Mouse (Mus musculus) CH12.LX (cell line): ENCODE measurements around the gene Babam2. TPM values are rescaled to one million over a fixed set of nuclear protein-coding genes. Genes with fewer than 3 reads are reported as not detected.

Experiments used
- DNase-seq: peaks from one replicate; pipeline ENCODE4 v3.0.0-alpha.2; 2013; ENCODE audit errors: extremely low read depth
- H3K27ac ChIP-seq: 2 replicates; pipeline ENCODE4 v1.5.1; 2012; ENCODE audit warnings: low read depth, mild to moderate bottlenecking, control low read depth, moderate library complexity; ENCODE audit not compliant: insufficient read depth
- H3K27me3 ChIP-seq: replicated peaks from 2 replicates; pipeline ENCODE3; 2012; ENCODE audit warnings: inconsistent platforms
- H3K36me3 ChIP-seq, 2 experiments: replicated peaks in 1 of 2; 2 replicates each; pipeline versions ENCODE3 to v1.6.1; 2012; ENCODE audit warnings: inconsistent platforms in 1 of 2, low read length in 1 of 2, mild to moderate bottlenecking in 1 of 2, mixed read lengths in 1 of 2, moderate library complexity in 1 of 2; ENCODE audit not compliant: control insufficient read depth in 1 of 2, insufficient read depth in 1 of 2
- H3K4me1 ChIP-seq, 2 experiments: 2 replicates each; pipeline ENCODE4 v1.6.1; 2012; ENCODE audit warnings: inconsistent platforms in 1 of 2, moderate library complexity in 1 of 2; ENCODE audit not compliant: insufficient read depth in 2 of 2, control insufficient read depth in 1 of 2
- H3K4me2 ChIP-seq: 2 replicates; pipeline ENCODE4 v1.6.1; 2012; ENCODE audit warnings: low read depth, mild to moderate bottlenecking, control low read depth; ENCODE audit not compliant: poor library complexity, insufficient read depth, severe bottlenecking
- H3K4me3 ChIP-seq, 3 experiments: fragments of 150-350 bp in 1 of 3; sonication (generic) in 1 of 3; replicated peaks in 1 of 3; 2 replicates each; pipeline versions ENCODE3 to v1.5.1; 2011 to 2012; ENCODE audit warnings: low read depth in 2 of 3, low read length in 2 of 3, mild to moderate bottlenecking in 2 of 3, moderate library complexity in 2 of 3, control low read depth in 1 of 3, improper control_type of control experiment in 1 of 3, inconsistent platforms in 1 of 3, mixed read lengths in 1 of 3; ENCODE audit not compliant: poor library complexity in 1 of 3
- H3K79me2 ChIP-seq: replicated peaks from 2 replicates; pipeline ENCODE4 v1.6.1; 2012; ENCODE audit warnings: mild to moderate bottlenecking, moderate library complexity; ENCODE audit not compliant: control insufficient read depth, poor library complexity, insufficient read depth, severe bottlenecking; ENCODE audit errors: extremely low read depth
- H3K9ac ChIP-seq: 2 replicates; pipeline ENCODE4 v1.6.1; 2012; ENCODE audit warnings: low read depth, mild to moderate bottlenecking, control low read depth, moderate library complexity; ENCODE audit not compliant: insufficient read depth
- H3K9me3 ChIP-seq: replicated peaks from 2 replicates; pipeline ENCODE3; 2012; ENCODE audit warnings: low read length, inconsistent platforms, mixed read lengths
- BHLHE40 ChIP-seq: IDR thresholded peaks from 2 replicates; pipeline ENCODE4 v1.6.1; 2011; ENCODE audit warnings: mild to moderate bottlenecking, low read depth, low read length, improper control_type of control experiment
- CHD2 ChIP-seq: IDR thresholded peaks from 2 replicates; pipeline ENCODE4 v1.6.1; 2011; ENCODE audit warnings: low read length, improper control_type of control experiment
- E2F4 ChIP-seq: IDR thresholded peaks from 2 replicates; pipeline ENCODE4 v1.6.1; 2011; ENCODE audit warnings: low read depth, low read length, improper control_type of control experiment; ENCODE audit not compliant: insufficient replicate concordance
- EP300 ChIP-seq: IDR thresholded peaks from 2 replicates; pipeline ENCODE4 v1.6.1; 2011; ENCODE audit warnings: low read length, improper control_type of control experiment
- ETS1 ChIP-seq: conservative IDR thresholded peaks from 2 replicates; pipeline ENCODE4 v1.6.1; 2012; ENCODE audit warnings: low read depth, mild to moderate bottlenecking, inconsistent platforms, low read length, improper control_type of control experiment, moderate library complexity
- GABPA ChIP-seq: IDR thresholded peaks from 2 replicates; pipeline ENCODE4 v1.6.1; 2012; ENCODE audit warnings: low read depth, low read length, improper control_type of control experiment, inconsistent platforms; ENCODE audit not compliant: insufficient replicate concordance
- IRF4 ChIP-seq: IDR thresholded peaks from 2 replicates; pipeline ENCODE4 v1.6.1; 2014; ENCODE audit warnings: low read depth, mild to moderate bottlenecking, inconsistent platforms, low read length, improper control_type of control experiment
- KAT2A ChIP-seq: IDR thresholded peaks from 2 replicates; pipeline ENCODE4 v1.6.1; 2012; ENCODE audit warnings: low read length, improper control_type of control experiment, inconsistent platforms; ENCODE audit not compliant: insufficient replicate concordance
- MAZ ChIP-seq: IDR thresholded peaks from 2 replicates; pipeline ENCODE4 v1.6.1; 2012; ENCODE audit warnings: low read depth, mild to moderate bottlenecking, inconsistent platforms, low read length, improper control_type of control experiment, moderate library complexity
- NELFE ChIP-seq: IDR thresholded peaks from 2 replicates; pipeline ENCODE4 v1.6.1; 2011; ENCODE audit warnings: low read depth, low read length, improper control_type of control experiment
- NRF1 ChIP-seq: IDR thresholded peaks from 2 replicates; pipeline ENCODE4 v1.6.1; 2014; ENCODE audit warnings: low read depth, mild to moderate bottlenecking, inconsistent platforms, low read length, improper control_type of control experiment, moderate library complexity
- POLR2A ChIP-seq: IDR thresholded peaks from 2 replicates; pipeline ENCODE4 v1.6.1; 2011; ENCODE audit warnings: low read depth, mild to moderate bottlenecking, improper control_type of control experiment, low read length
- RAD21 ChIP-seq: IDR thresholded peaks from 2 replicates; pipeline ENCODE4 v1.6.1; 2011; ENCODE audit warnings: low read depth, mild to moderate bottlenecking, low read length, improper control_type of control experiment, moderate library complexity
- RCOR1 ChIP-seq: conservative IDR thresholded peaks from 2 replicates; pipeline ENCODE4 v1.6.1; 2012; ENCODE audit warnings: low read depth, mild to moderate bottlenecking, inconsistent platforms, low read length, improper control_type of control experiment
- SIN3A ChIP-seq: IDR thresholded peaks from 2 replicates; pipeline ENCODE4 v1.6.1; 2012; ENCODE audit warnings: low read length, improper control_type of control experiment, inconsistent platforms
- TCF12 ChIP-seq: IDR thresholded peaks from 2 replicates; pipeline ENCODE4 v1.6.1; 2014; ENCODE audit warnings: low read depth, mild to moderate bottlenecking, inconsistent platforms, low read length, improper control_type of control experiment
- UBTF ChIP-seq: IDR thresholded peaks from 2 replicates; pipeline ENCODE4 v1.6.1; 2012; ENCODE audit warnings: low read depth, mild to moderate bottlenecking, inconsistent platforms, low read length, improper control_type of control experiment, moderate library complexity
- USF1 ChIP-seq: IDR thresholded peaks from 2 replicates; pipeline ENCODE4 v1.6.1; 2014; ENCODE audit warnings: low read depth, mild to moderate bottlenecking, inconsistent platforms, low read length, improper control_type of control experiment
- USF2 ChIP-seq: conservative IDR thresholded peaks from 2 replicates; pipeline ENCODE4 v1.6.1; 2011; ENCODE audit warnings: low read depth, low read length, improper control_type of control experiment
- ZC3H11A ChIP-seq: IDR thresholded peaks from 2 replicates; pipeline ENCODE4 v1.6.1; 2012; ENCODE audit warnings: low read depth, mild to moderate bottlenecking, inconsistent platforms, low read length, improper control_type of control experiment
- dilution Hi-C: fragments of 300-500 bp; cut with MboI; formaldehyde crosslinking; loops from 2 replicates; pipeline ENCODE4 v1.14.3; 2020; ENCODE audit warnings: low sequenced_read_pairs; ENCODE audit not compliant: extremely low pct_unique_long_range_greater_than_20kb, extremely low pct_ligation_motif_present
- in situ Hi-C: fragments of 300-500 bp; cut with MboI; formaldehyde crosslinking; loops from 3 replicates; pipeline ENCODE4 v1.14.3; 2019; ENCODE audit warnings: low sequenced_read_pairs, low pct_ligation_motif_present, low pct_unique_long_range_greater_than_20kb, mixed read lengths
- polyA plus RNA-seq: library from polyadenylated mRNA; unstranded; fragments of >175 nt; gene quantifications from 2 replicates; pipeline ENCODE4 v1.2.1, GENCODE M21; 2012; ENCODE audit warnings: low read depth; ENCODE audit not compliant: insufficient read length
- total RNA-seq, 2 experiments: library from RNA; depleted of rRNA; stranded (reverse); fragments of 300-350 nt in 1 of 2; fragments of >200 nt in 1 of 2; gene quantifications; 2 replicates each; pipeline ENCODE4 v1.2.3; 2012 to 2014

The Babam2 gene
- total and polyA plus RNA-seq, 3 experiments, result 38.2 to 78.0 (median 39.8) TPM

GRCm38 (mm10) chr5:32120901-32121376, 423.5 kb downstream of the Babam2 start:
- Histone ChIP-seq H3K9me3 (no peaks in the 10 kb centered on the region), H3K9ac (no peak overlapping the region), H3K4me3 (no peak overlapping the region), H3K27ac (no peak overlapping the region), H3K27me3 (no peaks in the 10 kb centered on the region), H3K36me3 (no peaks in the 10 kb centered on the region), H3K4me2 (no peak overlapping the region)
- DNase-seq, result no peak
- in situ Hi-C loops (no loop called here), dilution Hi-C loops (no loop called here)
- TF ChIP-seq CHD2, result no peak
- no peak for TF ChIP-seq USF1
- no peak for TF ChIP-seq ETS1
- TF ChIP-seq GABPA, result no peak
- TF ChIP-seq MAZ, result no peak
- no peak for TF ChIP-seq ZC3H11A
- TF ChIP-seq SIN3A, result no peak
- no peak for TF ChIP-seq E2F4
- no peak for TF ChIP-seq EP300
- no peak for TF ChIP-seq RCOR1
- no peak for TF ChIP-seq BHLHE40
- TF ChIP-seq NELFE, result no peak
- TF ChIP-seq KAT2A, result no peak
- TF ChIP-seq IRF4, result no peak
- TF ChIP-seq NRF1, result no peak
- no peak for TF ChIP-seq RAD21
- TF ChIP-seq UBTF, result no peak
- TF ChIP-seq, all 38 proteins: peak for 0
- Histone ChIP-seq H3K79me2 (no peaks in the 10 kb centered on the region), H3K4me1 (peaks cover 2 to 3% of the 10 kb centered on the region in 2 experiments; a peak in 1 of 4 replicates)

GRCm38 (mm10) chr5:32121936-32122335, 424.5 kb downstream of the Babam2 start:
- in situ Hi-C loops, result no loop called here
- H3K79me2 ChIP-seq, result no peaks in the 10 kb centered on the region
- H3K4me1 ChIP-seq, result peaks cover 2 to 3% of the 10 kb centered on the region in 2 experiments; a peak in 1 of 4 replicates
- DNase-seq, result no peak
- H3K9ac ChIP-seq, result no peak overlapping the region
- H3K4me3 ChIP-seq, result no peak overlapping the region
- H3K27me3 ChIP-seq, result no peaks in the 10 kb centered on the region
- dilution Hi-C loops, result no loop called here
- no peaks in the 10 kb centered on the region for H3K36me3 ChIP-seq
- H3K9me3 ChIP-seq, result no peaks in the 10 kb centered on the region
- H3K27ac ChIP-seq, result no peak overlapping the region
- no peak overlapping the region for H3K4me2 ChIP-seq
- TF ChIP-seq TCF12 (no peak), IRF4 (no peak), POLR2A (no peak), BHLHE40 (no peak), MAZ (no peak), ETS1 (no peak), NELFE (no peak), USF2 (no peak), RAD21 (no peak)
